Mouse (Mus musculus): ENCODE results near the gene Amelx. TPM values are rescaled to one million over a fixed set of nuclear protein-coding genes. Genes with fewer than 3 reads are reported as not detected.

Amelx gene
- 0.17 and 0.29 TPM in 2 replicates for polyA plus RNA-seq (2012; ENCODE audit: low replicate concordance)

GRCm38 (mm10) chrX:169187100-169187499 lies at the start of gene Amelx:
Gene Amelx (minus strand): TSS chrX:169187200.

Other genes starting within 250 kb of the Amelx start
- gene Hccs, start 133.2 kb upstream of the Amelx start, polyA plus RNA-seq (2012; ENCODE audit: low replicate concordance), result 4.8 and 5.3 TPM in 2 replicates